8 mouse cellular contexts compared by ENCODE assay signal in the genomic region with DNA sequence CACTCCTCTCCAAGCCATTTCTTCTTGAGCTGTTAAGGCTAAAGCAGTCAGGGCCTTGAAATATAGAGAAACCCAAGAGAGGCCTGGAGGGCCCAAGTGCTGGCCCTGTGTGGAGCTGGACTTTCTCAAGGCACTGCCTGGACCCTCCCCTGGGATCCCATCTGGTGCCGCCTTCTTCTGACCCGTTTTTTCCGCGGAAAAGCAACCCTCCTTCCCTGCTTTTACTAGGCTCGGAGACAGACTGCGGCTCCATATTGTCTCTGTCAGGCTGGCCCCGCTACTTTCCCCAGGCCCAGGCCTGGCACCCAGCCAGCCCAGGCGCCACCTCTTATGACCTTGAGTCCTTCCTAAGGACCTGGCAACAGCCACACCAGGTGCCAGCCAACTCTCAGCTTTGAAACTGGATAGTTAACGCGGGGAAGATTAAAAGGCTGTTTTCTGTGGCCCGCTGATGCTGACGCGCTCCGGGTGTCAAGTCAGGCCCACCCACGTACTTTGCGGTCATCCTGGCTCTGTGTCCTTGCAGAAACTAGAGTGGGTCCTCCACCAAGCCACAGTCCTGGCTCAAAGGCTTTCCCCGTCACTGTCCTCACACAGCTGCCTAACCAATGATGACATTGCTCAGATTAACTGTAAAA. TPM values are rescaled to one million over a fixed set of nuclear protein-coding genes. Genes with fewer than 3 reads are reported as not detected.
DNase-seq lines count a peak whose midpoint lies in the region; ATAC-seq and TF ChIP-seq lines count a peak whose summit lies in the region.

No protein-coding gene starts in this region.

- H3K27ac ChIP-seq in layer of hippocampus, adult 2 months = peak overlapping the region; percentile 91
- peak overlapping the region; percentile 88 for H3K27ac ChIP-seq in embryonic facial prominence, embryonic 14.5 days (replicated peaks; ENCODE audit: low read depth, low read length)
- peak overlapping the region; percentile 99 for H3K27ac ChIP-seq in heart, embryonic 16.5 days (ENCODE audit: low read length)
- H3K27ac ChIP-seq in stomach, embryonic 16.5 days (ENCODE audit: low read length) = peak overlapping the region; percentile 96

- no peaks in the 10 kb centered on the region for H3K27me3 ChIP-seq in embryonic facial prominence, embryonic 14.5 days (replicated peaks; ENCODE audit: control insufficient read depth, insufficient read depth, low read length)
- no peaks in the 10 kb centered on the region for H3K27me3 ChIP-seq in heart, embryonic 16.5 days (ENCODE audit: control insufficient read depth, insufficient read depth, low read length)
- no peaks in the 10 kb centered on the region for H3K27me3 ChIP-seq in stomach, embryonic 16.5 days (ENCODE audit: control insufficient read depth, insufficient read depth, low read length)

- no peak for TF ChIP-seq CTCF in layer of hippocampus, adult 2 months (conservative IDR thresholded peaks at IDR 0.05)

- DNase-seq in layer of hippocampus, adult 2 months (ENCODE audit: low spot score in 2 of 2) = no peak
- no peak for DNase-seq in layer of hippocampus, adult 9-11 months
- peak; percentile 74 for DNase-seq in embryonic facial prominence, embryonic 14.5 days (ENCODE audit: low spot score)
- peak; percentile 88 for DNase-seq in kidney, postnatal 10 days
- DNase-seq in lung, postnatal 4 days = peak; percentile 86 to 93
- DNase-seq in thymus, postnatal 25 days = no peak

- H3K4me3 ChIP-seq in layer of hippocampus, adult 2 months = peak overlapping the region; percentile 11; the same call in 1 of the 2 replicates
- H3K4me3 ChIP-seq in embryonic facial prominence, embryonic 14.5 days (ENCODE audit: low read depth, low read length) = peak overlapping the region; percentile 17; the same call in 1 of the 2 replicates
- H3K4me3 ChIP-seq in heart, embryonic 16.5 days (ENCODE audit: low read length) = peak overlapping the region; percentile 28
- peak overlapping the region; percentile 38 for H3K4me3 ChIP-seq in stomach, embryonic 16.5 days (replicated peaks; ENCODE audit: low read length)

- peak overlapping the region; percentile 56 for H3K4me2 ChIP-seq in embryonic facial prominence, embryonic 14.5 days (ENCODE audit: low read depth, low read length)
- H3K4me2 ChIP-seq in heart, embryonic 16.5 days (ENCODE audit: low read depth, low read length) = peak overlapping the region; percentile 75
- peak overlapping the region; percentile 54 for H3K4me2 ChIP-seq in stomach, embryonic 16.5 days (ENCODE audit: low read depth, low read length)

- peak overlapping the region; percentile 36 for H3K9ac ChIP-seq in embryonic facial prominence, embryonic 14.5 days (ENCODE audit: low read depth, low read length)
- H3K9ac ChIP-seq in heart, embryonic 16.5 days (ENCODE audit: low read length) = peak overlapping the region; percentile 66
- H3K9ac ChIP-seq in stomach, embryonic 16.5 days (ENCODE audit: low read length) = peak overlapping the region; percentile 66

- H3K4me1 ChIP-seq in embryonic facial prominence, embryonic 14.5 days (ENCODE audit: control insufficient read depth, insufficient read depth, low read length) = peaks cover 16% of the 10 kb centered on the region
- H3K4me1 ChIP-seq in heart, embryonic 16.5 days (ENCODE audit: control insufficient read depth, insufficient read depth, low read length) = peaks cover 19% of the 10 kb centered on the region
- H3K4me1 ChIP-seq in stomach, embryonic 16.5 days (ENCODE audit: control insufficient read depth, insufficient read depth, low read length) = peaks cover 20% of the 10 kb centered on the region

- H3K9me3 ChIP-seq in embryonic facial prominence, embryonic 14.5 days (ENCODE audit: control insufficient read depth, low read length) = no peaks in the 10 kb centered on the region
- H3K9me3 ChIP-seq in heart, embryonic 16.5 days (replicated peaks; ENCODE audit: control insufficient read depth, low read length) = no peaks in the 10 kb centered on the region
- no peaks in the 10 kb centered on the region for H3K9me3 ChIP-seq in stomach, embryonic 16.5 days (replicated peaks; ENCODE audit: control insufficient read depth, low read length)

- ATAC-seq in embryonic facial prominence, embryonic 14.5 days (ENCODE audit: low read depth) = peak; percentile 44
- ATAC-seq in heart, embryonic 16.5 days (replicated peaks; ENCODE audit: extremely low read depth, insufficient read depth, low FRiP score) = peak; percentile 81
- ATAC-seq in stomach, embryonic 16.5 days (ENCODE audit: insufficient read depth, low FRiP score) = peak; percentile 63

- H3K36me3 ChIP-seq in embryonic facial prominence, embryonic 14.5 days (ENCODE audit: control insufficient read depth, insufficient read depth, low read length) = no peaks in the 10 kb centered on the region
- no peaks in the 10 kb centered on the region for H3K36me3 ChIP-seq in heart, embryonic 16.5 days (ENCODE audit: control insufficient read depth, insufficient read depth)
- H3K36me3 ChIP-seq in stomach, embryonic 16.5 days (ENCODE audit: control insufficient read depth, insufficient read depth, low read length) = no peaks in the 10 kb centered on the region

- WGBS in embryonic facial prominence, embryonic 14.5 days = 22% methylated on average over 17 of the region's 17 CpGs
- 7% methylated on average over 17 of the region's 17 CpGs for WGBS in heart, embryonic 16.5 days
- WGBS in stomach, embryonic 16.5 days = 12% methylated on average over 17 of the region's 17 CpGs

RNA-seq across cellular contexts. Expression of a gene that starts 4.8 kb away (rescaled TPM):
- 1 to 10 TPM; 3.8 to 4.4 TPM for total RNA-seq in layer of hippocampus, adult 2 months (2021)
- polyA plus RNA-seq in embryonic facial prominence, embryonic 14.5 days (2014; fragmentation: Nextera tagmentation; extraction: Ambion mirVana) = 10.5 and 12.7 TPM in 2 replicates
- polyA plus RNA-seq in heart, embryonic 16.5 days (2015; fragmentation: Nextera tagmentation; extraction: Ambion mirVana) = 4.8 and 4.9 TPM in 2 replicates
- 12.1 and 13.1 TPM in 2 replicates for polyA plus RNA-seq in stomach, embryonic 16.5 days (2015; fragmentation: Nextera tagmentation; extraction: Ambion mirVana)

RNA-seq across cellular contexts. Expression of a gene that starts 8.2 kb away (rescaled TPM):
- total RNA-seq in layer of hippocampus, adult 2 months (2021) = 100 to 1,000 TPM; 587 to 618 TPM
- polyA plus RNA-seq in embryonic facial prominence, embryonic 14.5 days (2014; fragmentation: Nextera tagmentation; extraction: Ambion mirVana) = 396 and 441 TPM in 2 replicates
- 220 and 273 TPM in 2 replicates for polyA plus RNA-seq in heart, embryonic 16.5 days (2015; fragmentation: Nextera tagmentation; extraction: Ambion mirVana)
- 91.7 and 102 TPM in 2 replicates for polyA plus RNA-seq in stomach, embryonic 16.5 days (2015; fragmentation: Nextera tagmentation; extraction: Ambion mirVana)

RNA-seq across cellular contexts. Expression of a gene that starts 38.5 kb away (rescaled TPM):
- total RNA-seq in layer of hippocampus, adult 2 months (2021) = 1 to 10 TPM in 1 of 2 experiments, under 1 TPM in 1; 0.74 to 1.1 TPM
- 1.8 and 3.0 TPM in 2 replicates for polyA plus RNA-seq in embryonic facial prominence, embryonic 14.5 days (2014; fragmentation: Nextera tagmentation; extraction: Ambion mirVana)
- 3.5 and 4.0 TPM in 2 replicates for polyA plus RNA-seq in heart, embryonic 16.5 days (2015; fragmentation: Nextera tagmentation; extraction: Ambion mirVana)
- polyA plus RNA-seq in stomach, embryonic 16.5 days (2015; fragmentation: Nextera tagmentation; extraction: Ambion mirVana) = 1.8 and 2.6 TPM in 2 replicates

Comparison
In these comparisons a context has a peak if more than half of its experiments do, and no peak if none do; other contexts are left out.
1. DNase-seq: peak in embryonic facial prominence, embryonic 14.5 days (single experiment), kidney, postnatal 10 days (single experiment) and lung, postnatal 4 days (2 of 2); none in layer of hippocampus, adult 2 months (0 of 2), layer of hippocampus, adult 9-11 months (single experiment) and thymus, postnatal 25 days (single experiment).
2. Peak in every context shown above with its lines, with median percentiles within 50 percentile points of each other: H3K27ac ChIP-seq, H3K4me3 ChIP-seq, ATAC-seq, H3K4me2 ChIP-seq and H3K9ac ChIP-seq.